In the genomic region with DNA sequence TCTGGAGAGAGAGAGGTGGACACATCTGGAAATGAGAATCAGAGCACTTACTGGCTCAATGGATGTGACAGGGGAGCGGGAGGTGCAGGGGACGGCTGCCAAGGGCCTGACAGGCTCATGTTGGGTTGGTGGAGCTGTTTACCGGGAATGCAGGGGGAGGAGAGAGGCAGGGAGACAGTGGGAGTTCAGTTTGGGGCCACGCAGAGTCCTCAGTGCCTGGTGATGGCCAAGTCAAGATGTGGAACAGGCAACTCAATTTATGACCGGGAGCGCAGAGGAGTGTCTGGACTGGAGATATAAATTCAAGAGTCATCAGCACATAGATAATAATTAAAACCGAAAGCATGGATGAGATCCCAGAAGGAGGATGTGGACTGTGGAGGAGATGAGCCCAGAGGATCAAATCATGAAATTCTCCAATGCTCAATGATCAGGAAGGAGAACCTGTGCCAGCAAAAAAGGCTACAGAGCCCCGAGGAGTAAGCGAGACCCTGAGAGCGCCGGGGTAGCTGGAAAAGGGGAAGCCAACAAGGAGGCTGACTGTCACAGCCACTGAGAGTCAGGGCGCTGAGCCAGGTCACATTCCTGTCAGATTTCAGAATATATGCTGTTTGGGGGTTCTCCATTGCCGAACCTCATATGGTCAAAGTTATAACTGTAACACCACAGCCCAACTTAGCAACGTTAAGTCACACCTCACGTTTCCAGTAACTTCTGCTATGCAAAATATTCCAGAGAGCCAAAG, we compare ENCODE assay signal across 10 mouse cellular contexts.
DNase-seq lines count a peak whose midpoint lies in the region; ATAC-seq lines count a peak whose summit lies in the region.
"Had no signal": no experiment of that assay in that cellular context is flagged by ENCODE, and none has a peak within 500 bp of the region (broad histone marks: within the 10 kb centered on the region; RNA-seq: fewer than 3 reads in every experiment).

No protein-coding gene starts in this region.

- ATAC-seq in embryonic facial prominence, embryonic 13.5 days (ENCODE audit: insufficient number of reproducible peaks, insufficient read depth, low FRiP score, low TSS enrichment, low read depth): no peak
- ATAC-seq in heart, embryonic 16.5 days (replicated peaks; ENCODE audit: extremely low read depth, insufficient read depth, low FRiP score): peak; percentile 28; the same call in 1 of the 2 replicates
- no peak for ATAC-seq in activated CD4-positive, CD25-positive, alpha-beta regulatory T cell, adult 4 months
- ATAC-seq: midbrain, embryonic 16.5 days had no signal

- H3K27ac ChIP-seq in embryonic facial prominence, embryonic 13.5 days: peak overlapping the region; percentile 62
- H3K27ac ChIP-seq in heart, embryonic 16.5 days (ENCODE audit: low read length): no peak overlapping the region

- H3K9me3 ChIP-seq in embryonic facial prominence, embryonic 13.5 days: no peaks in the 10 kb centered on the region
- no peaks in the 10 kb centered on the region for H3K9me3 ChIP-seq in heart, embryonic 16.5 days (replicated peaks; ENCODE audit: control insufficient read depth, low read length)

- no peak overlapping the region for H3K4me2 ChIP-seq in embryonic facial prominence, embryonic 13.5 days
- no peak overlapping the region for H3K4me2 ChIP-seq in heart, embryonic 16.5 days (ENCODE audit: low read depth, low read length)

- peak; percentile 62 for DNase-seq in left cerebral cortex, postnatal 4 days
- no peak for DNase-seq in left cerebral cortex, adult 18-20 months (ENCODE audit: low spot score in 2 of 2)
- DNase-seq in lung, postnatal 4 days: peak; percentile 23 to 50
- no peak for DNase-seq in right cerebral cortex, postnatal 10 days (ENCODE audit: low spot score in 2 of 2)
- no peak for DNase-seq in right cerebral cortex, postnatal 25 days
- DNase-seq: cerebellum, adult 2 months had no signal

- no peak overlapping the region for H3K4me3 ChIP-seq in embryonic facial prominence, embryonic 13.5 days
- H3K4me3 ChIP-seq in heart, embryonic 16.5 days (ENCODE audit: low read length): no peak overlapping the region

- peaks cover 31% of the 10 kb centered on the region for H3K4me1 ChIP-seq in embryonic facial prominence, embryonic 13.5 days
- H3K4me1 ChIP-seq in heart, embryonic 16.5 days (ENCODE audit: control insufficient read depth, insufficient read depth, low read length): peaks cover 4% of the 10 kb centered on the region

- H3K27me3 ChIP-seq in embryonic facial prominence, embryonic 13.5 days: no peaks in the 10 kb centered on the region
- no peaks in the 10 kb centered on the region for H3K27me3 ChIP-seq in heart, embryonic 16.5 days (ENCODE audit: control insufficient read depth, insufficient read depth, low read length)

- no peaks in the 10 kb centered on the region for H3K36me3 ChIP-seq in embryonic facial prominence, embryonic 13.5 days
- H3K36me3 ChIP-seq in heart, embryonic 16.5 days (ENCODE audit: control insufficient read depth, insufficient read depth): no peaks in the 10 kb centered on the region

- H3K9ac ChIP-seq in embryonic facial prominence, embryonic 13.5 days: no peak overlapping the region
- no peak overlapping the region for H3K9ac ChIP-seq in heart, embryonic 16.5 days (ENCODE audit: low read length)

- WGBS in embryonic facial prominence, embryonic 13.5 days: 65% methylated on average over 15 of the region's 15 CpGs
- 43% methylated on average over 15 of the region's 15 CpGs for WGBS in heart, embryonic 16.5 days

- intact Hi-C loops in left cerebral cortex, postnatal 4 days (cut with DNase I): no loop called here

Comparison
In these comparisons a context has a peak if more than half of its experiments do, and no peak if none do; other contexts are left out.
1. DNase-seq: peak in left cerebral cortex, postnatal 4 days (single experiment) and lung, postnatal 4 days (2 of 2); none in left cerebral cortex, adult 18-20 months (0 of 2), right cerebral cortex, postnatal 10 days (0 of 2) and right cerebral cortex, postnatal 25 days (single experiment).